Mouse (Mus musculus): ENCODE data around the gene Bcl2l11.

DNA sequence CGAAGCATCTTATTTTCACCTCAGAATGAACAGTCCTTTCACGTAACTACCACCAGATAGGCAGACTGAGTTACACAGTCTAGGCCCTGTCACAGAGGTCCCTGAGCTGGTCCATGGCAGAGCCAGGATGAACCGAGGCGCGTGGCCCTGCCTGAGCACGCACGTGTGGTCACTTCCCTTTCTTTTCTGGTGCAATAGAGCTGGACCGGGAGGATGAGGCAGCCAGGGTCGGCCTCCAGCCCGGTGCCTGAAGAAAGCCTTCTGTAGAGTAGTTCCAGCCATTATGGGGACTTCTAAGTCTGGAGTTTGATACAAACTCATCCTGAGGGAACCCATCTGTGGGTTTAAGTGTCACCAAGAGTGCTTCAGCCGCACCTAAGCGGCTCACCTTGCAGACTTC lies 42.1 kb downstream of the Bcl2l11 start:
- TF ChIP-seq POLR2A (IDR thresholded peaks at IDR 0.05; ENCODE audit: borderline replicate concordance, insufficient read depth, low read length) (no peak), CTCF (IDR thresholded peaks at IDR 0.05; ENCODE audit: borderline replicate concordance, insufficient read depth, low read depth, low read length) (no peak)
